Mouse (Mus musculus): Measurements from ENCODE around the gene Mthfd1. TPM values are rescaled to one million over a fixed set of nuclear protein-coding genes. Genes with fewer than 3 reads are reported as not detected.

Gene Mthfd1
- total and polyA plus RNA-seq, 2 experiments from 2014 or later: 25.2 to 26.2 TPM

GRCm38 (mm10) chr12:76239145-76239838 is 15.8 kb upstream of the Mthfd1 start:
- 68% methylated on average over 10 of the region's 10 CpGs for WGBS
- DNase-seq (no peak), ATAC-seq (no peak)
- no peak overlapping the region for H3K9ac ChIP-seq
- H3K4me3 ChIP-seq (ENCODE audit: low read depth, low read length): no peak overlapping the region
- no peaks in the 10 kb centered on the region for H3K4me1 ChIP-seq (ENCODE audit: insufficient read depth)
- no peaks in the 10 kb centered on the region for H3K36me3 ChIP-seq (ENCODE audit: insufficient read depth)
- H3K4me2 ChIP-seq (ENCODE audit: low read depth): no peak overlapping the region
- H3K9me3 ChIP-seq (ENCODE audit: low read length): no peaks in the 10 kb centered on the region
- TF ChIP-seq CTCF (IDR thresholded peaks at IDR 0.05; ENCODE audit: low read depth): no peak
- no peak overlapping the region for H3K27ac ChIP-seq (ENCODE audit: low read depth, low read length)
- no peaks in the 10 kb centered on the region for H3K27me3 ChIP-seq (ENCODE audit: insufficient read depth, low read length)

GRCm38 (mm10) chr12:76239839-76240571 is 15.1 kb upstream of the Mthfd1 start:
- DNase-seq: no peak
- Histone ChIP-seq H3K4me1 (ENCODE audit: insufficient read depth) (no peaks in the 10 kb centered on the region), H3K9ac (no peak overlapping the region), H3K9me3 (ENCODE audit: low read length) (no peaks in the 10 kb centered on the region), H3K36me3 (ENCODE audit: insufficient read depth) (no peaks in the 10 kb centered on the region), H3K4me3 (ENCODE audit: low read depth, low read length) (no peak overlapping the region), H3K4me2 (ENCODE audit: low read depth) (no peak overlapping the region), H3K27ac (ENCODE audit: low read depth, low read length) (no peak overlapping the region), H3K27me3 (ENCODE audit: insufficient read depth, low read length) (no peaks in the 10 kb centered on the region)
- no peak for TF ChIP-seq CTCF (IDR thresholded peaks at IDR 0.05; ENCODE audit: low read depth)
- ATAC-seq: no peak
- 77% methylated on average over 7 of the region's 7 CpGs for WGBS

- no peak overlapping the region for H3K9ac ChIP-seq
- H3K27me3 ChIP-seq (ENCODE audit: insufficient read depth, low read length): no peaks in the 10 kb centered on the region
- no peak overlapping the region for H3K27ac ChIP-seq (ENCODE audit: low read depth, low read length)
- H3K4me1 ChIP-seq (ENCODE audit: insufficient read depth): no peaks in the 10 kb centered on the region
- ATAC-seq (no peak), DNase-seq (no peak)
- H3K4me3 ChIP-seq (ENCODE audit: low read depth, low read length): no peak overlapping the region
- no peak overlapping the region for H3K4me2 ChIP-seq (ENCODE audit: low read depth)
- no peak for TF ChIP-seq CTCF (IDR thresholded peaks at IDR 0.05; ENCODE audit: low read depth)
- H3K36me3 ChIP-seq (ENCODE audit: insufficient read depth): no peaks in the 10 kb centered on the region
- H3K9me3 ChIP-seq (ENCODE audit: low read length): no peaks in the 10 kb centered on the region
- 93% methylated on average over 3 of the region's 3 CpGs for WGBS
These were observed 14.4 kb upstream of the Mthfd1 start for GRCm38 (mm10) chr12:76240670-76241069.

DNA sequence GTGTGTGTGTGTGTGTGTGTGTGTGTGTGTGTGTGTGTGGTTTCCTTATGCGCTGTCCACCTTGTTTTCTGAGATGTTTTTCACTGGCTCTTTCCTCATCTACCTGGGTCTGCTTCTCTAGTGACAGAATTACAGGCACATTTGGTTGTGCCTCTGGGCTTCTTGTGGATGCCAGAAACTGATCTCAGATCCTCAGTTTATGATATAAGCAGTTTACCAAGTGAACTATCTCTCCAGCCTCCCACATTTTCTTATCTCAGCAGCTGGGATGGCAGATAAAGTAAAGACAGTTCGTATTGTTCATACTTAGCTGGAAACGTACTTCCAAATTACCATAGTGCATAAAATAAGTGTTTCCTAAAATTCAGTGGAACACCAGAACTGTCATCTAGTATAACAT is 14.0 kb upstream of the Mthfd1 start:
- ATAC-seq (no peak), DNase-seq (no peak)
- Histone ChIP-seq H3K4me3 (ENCODE audit: low read depth, low read length) (no peak overlapping the region), H3K4me2 (ENCODE audit: low read depth) (no peak overlapping the region), H3K4me1 (ENCODE audit: insufficient read depth) (no peaks in the 10 kb centered on the region), H3K27me3 (ENCODE audit: insufficient read depth, low read length) (no peaks in the 10 kb centered on the region), H3K9me3 (ENCODE audit: low read length) (no peaks in the 10 kb centered on the region), H3K9ac (no peak overlapping the region), H3K27ac (ENCODE audit: low read depth, low read length) (no peak overlapping the region), H3K36me3 (ENCODE audit: insufficient read depth) (no peaks in the 10 kb centered on the region)
- no peak for TF ChIP-seq CTCF (IDR thresholded peaks at IDR 0.05; ENCODE audit: low read depth)
- WGBS: 88% methylated on average over 3 of the region's 3 CpGs

- Histone ChIP-seq H3K27me3 (ENCODE audit: insufficient read depth, low read length) (no peaks in the 10 kb centered on the region), H3K36me3 (ENCODE audit: insufficient read depth) (no peaks in the 10 kb centered on the region), H3K4me3 (ENCODE audit: low read depth, low read length) (no peak overlapping the region), H3K27ac (ENCODE audit: low read depth, low read length) (no peak overlapping the region), H3K9me3 (ENCODE audit: low read length) (no peaks in the 10 kb centered on the region), H3K4me1 (ENCODE audit: insufficient read depth) (no peaks in the 10 kb centered on the region), H3K4me2 (ENCODE audit: low read depth) (no peak overlapping the region), H3K9ac (no peak overlapping the region)
- no peak for TF ChIP-seq CTCF (IDR thresholded peaks at IDR 0.05; ENCODE audit: low read depth)
- ATAC-seq (no peak), DNase-seq (no peak)
- 67% methylated on average over 5 of the region's 5 CpGs for WGBS
These were observed 13.3 kb upstream of the Mthfd1 start for GRCm38 (mm10) chr12:76241833-76242232.

GRCm38 (mm10) chr12:76244981-76245380 is 10.1 kb upstream of the Mthfd1 start:
- WGBS: 91% methylated on average over 8 of the region's 8 CpGs
- Histone ChIP-seq H3K9ac (no peak overlapping the region), H3K27ac (ENCODE audit: low read depth, low read length) (no peak overlapping the region), H3K36me3 (ENCODE audit: insufficient read depth) (no peaks in the 10 kb centered on the region), H3K4me2 (ENCODE audit: low read depth) (no peak overlapping the region), H3K4me3 (ENCODE audit: low read depth, low read length) (no peak overlapping the region), H3K9me3 (ENCODE audit: low read length) (no peaks in the 10 kb centered on the region), H3K27me3 (ENCODE audit: insufficient read depth, low read length) (no peaks in the 10 kb centered on the region), H3K4me1 (ENCODE audit: insufficient read depth) (no peaks in the 10 kb centered on the region)
- ATAC-seq: no peak
- no peak for DNase-seq
- no peak for TF ChIP-seq CTCF (IDR thresholded peaks at IDR 0.05; ENCODE audit: low read depth)

GRCm38 (mm10) chr12:76246646-76247045 is 8.5 kb upstream of the Mthfd1 start, which contains the start of gene Tex21:
Tex21 (minus strand) TSS chr12:76246746.
- Histone ChIP-seq H3K4me1 (ENCODE audit: insufficient read depth) (no peaks in the 10 kb centered on the region), H3K36me3 (ENCODE audit: insufficient read depth) (no peaks in the 10 kb centered on the region), H3K9ac (no peak within 1 kb of the TSS), H3K9me3 (ENCODE audit: low read length) (no peaks in the 10 kb centered on the region), H3K27ac (ENCODE audit: low read depth, low read length) (no peak within 1 kb of the TSS), H3K4me2 (ENCODE audit: low read depth) (no peak within 1 kb of the TSS), H3K27me3 (ENCODE audit: insufficient read depth, low read length) (no peaks in the 10 kb centered on the region), H3K4me3 (ENCODE audit: low read depth, low read length) (no peak within 1 kb of the TSS)
- ATAC-seq: no peak
- TF ChIP-seq CTCF (IDR thresholded peaks at IDR 0.05; ENCODE audit: low read depth): no peak
- WGBS: 81% methylated on average over 6 of the region's 6 CpGs
- no peak for DNase-seq

Data from forebrain, postnatal 0 days (tissue).